Mouse (Mus musculus) intestine, embryonic 16.5 days (tissue): Measurements from ENCODE around the gene S100a8. TPM values are rescaled to one million over a fixed set of nuclear protein-coding genes. Genes with fewer than 3 reads are reported as not detected.

Experiments used
- ATAC-seq: fragments of 200-750 bp; cut with Nextera tagmentation; 2 replicates; pipeline ENCODE4 v1.8.0; 2017; ENCODE audit warnings: moderate TSS enrichment, moderate library complexity
- H3K27ac ChIP-seq: fragments of 300-500 bp; sonication (generic); 2 replicates; pipeline ENCODE4 v1.5.1; 2014; ENCODE audit warnings: mild to moderate bottlenecking, low read length
- H3K27me3 ChIP-seq: fragments of 300-500 bp; sonication (generic); replicated peaks from 2 replicates; pipeline ENCODE4 v1.6.1; 2014; ENCODE audit warnings: low read length, control low read depth, mixed read lengths; ENCODE audit not compliant: control insufficient read depth, insufficient read depth
- H3K36me3 ChIP-seq: fragments of 300-500 bp; sonication (generic); 2 replicates; pipeline ENCODE4 v1.6.1; 2014; ENCODE audit warnings: low read length, control low read depth; ENCODE audit not compliant: control insufficient read depth, insufficient read depth
- H3K4me1 ChIP-seq: fragments of 300-500 bp; sonication (generic); 2 replicates; pipeline ENCODE4 v1.6.1; 2014; ENCODE audit warnings: low read length, control low read depth, mixed read lengths; ENCODE audit not compliant: control insufficient read depth, insufficient read depth
- H3K4me2 ChIP-seq: fragments of 300-500 bp; sonication (generic); 2 replicates; pipeline ENCODE4 v1.6.1; 2014; ENCODE audit warnings: low read depth, low read length, control low read depth
- H3K4me3 ChIP-seq: fragments of 300-500 bp; sonication (generic); 2 replicates; pipeline ENCODE4 v1.5.1; 2014; ENCODE audit warnings: mild to moderate bottlenecking, low read length
- H3K9ac ChIP-seq: fragments of 300-500 bp; sonication (generic); 2 replicates; pipeline ENCODE4 v1.6.1; 2014; ENCODE audit warnings: low read depth, low read length
- H3K9me3 ChIP-seq: fragments of 300-500 bp; sonication (generic); 2 replicates; pipeline ENCODE4 v1.6.1; 2016; ENCODE audit warnings: low read length, control low read depth; ENCODE audit not compliant: control insufficient read depth
- WGBS: fragments of 180-500 bp; shearing (Covaris S2); extraction: QIAGEN DNeasy Blood & Tissue Kit; methylation state at CpG from one replicate; pipeline ENCODE4 v1.1.7; 2014; 5-methylcytosine and 5-hydroxymethylcytosine counted together
- polyA plus RNA-seq: library from polyadenylated mRNA; unstranded; fragments of >200 nt; fragmentation: Nextera tagmentation; extraction: Ambion mirVana; gene quantifications from 2 replicates; pipeline ENCODE4 v1.2.1, GENCODE M21; 2015

The S100a8 gene
- polyA plus RNA-seq, 1 experiment from 2014 or later: 30.6 TPM

DNA sequence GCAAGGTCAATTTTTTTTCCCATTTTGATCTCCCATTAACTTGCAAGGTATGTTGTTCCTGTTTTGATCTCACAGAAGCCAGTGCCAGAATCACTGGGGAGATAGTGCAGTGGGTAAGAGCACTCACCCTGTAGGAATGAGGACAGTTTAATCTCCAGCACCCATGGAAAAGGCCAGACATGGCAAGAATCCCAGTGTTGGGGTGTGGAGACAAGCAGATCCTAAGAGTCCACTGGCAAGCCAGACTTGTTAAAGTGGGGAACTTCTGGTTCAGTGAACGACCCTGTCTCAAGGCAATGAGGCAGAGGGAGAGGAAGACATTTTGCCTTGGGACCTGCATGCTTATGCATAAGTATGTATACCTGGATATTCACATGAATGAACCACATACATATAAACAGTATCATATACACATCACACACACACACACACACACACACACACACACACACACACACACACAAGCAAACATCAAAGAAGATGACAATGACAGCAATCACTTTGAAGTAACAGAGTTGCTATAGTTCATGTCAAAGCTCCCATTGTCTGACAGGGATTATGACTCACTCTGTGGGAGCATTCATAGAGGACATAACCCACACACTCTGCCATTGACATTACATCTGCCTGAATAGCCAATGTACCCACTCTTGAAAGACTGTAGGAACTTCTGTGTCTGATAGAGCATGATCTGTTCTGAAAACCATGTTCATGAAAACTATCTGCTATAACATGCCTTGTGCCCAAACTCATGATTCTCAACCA, 30.1 kb upstream of the S100a8 start:
- H3K4me2 ChIP-seq: no peak overlapping the region
- no peak overlapping the region for H3K27ac ChIP-seq
- no peak overlapping the region for H3K4me3 ChIP-seq
- no peaks in the 10 kb centered on the region for H3K4me1 ChIP-seq
- no peaks in the 10 kb centered on the region for H3K9me3 ChIP-seq
- 72% methylated on average over 1 of the region's 1 CpGs for WGBS
- H3K36me3 ChIP-seq: no peaks in the 10 kb centered on the region
- H3K9ac ChIP-seq: no peak overlapping the region
- H3K27me3 ChIP-seq: no peaks in the 10 kb centered on the region
- ATAC-seq: no peak

DNA sequence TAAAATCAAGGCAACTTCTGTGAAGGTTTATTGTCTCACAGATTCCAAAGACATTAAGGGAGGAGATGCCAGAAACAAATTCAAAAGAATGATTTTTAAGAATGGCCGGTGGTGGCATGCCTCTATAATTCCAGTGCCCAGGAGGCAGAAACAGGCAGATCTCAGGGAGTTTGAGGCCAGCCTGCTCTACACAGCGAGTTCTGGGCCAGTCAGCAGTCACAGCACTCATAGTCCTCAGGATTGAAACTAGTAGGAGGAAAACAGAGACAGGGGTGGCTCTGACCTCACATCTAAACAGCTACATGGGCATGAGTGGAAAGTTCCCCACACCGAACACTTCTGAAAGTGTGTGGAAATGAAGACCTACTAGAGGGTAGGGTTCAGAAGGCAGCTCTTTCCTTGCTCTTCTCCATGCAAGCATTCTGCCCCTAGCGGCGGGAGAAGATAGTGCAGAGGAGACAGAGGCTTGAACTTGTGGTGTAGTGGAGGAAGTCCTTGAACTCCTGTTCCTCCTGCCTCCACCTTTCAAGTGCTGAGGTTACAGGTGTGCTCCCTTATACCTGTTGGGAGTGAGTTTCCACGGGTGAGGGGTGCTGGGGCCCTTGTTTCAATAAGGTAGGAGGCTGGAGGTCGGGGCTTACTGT, 29.1 kb upstream of the S100a8 start:
- Histone ChIP-seq H3K36me3 (no peaks in the 10 kb centered on the region), H3K4me1 (no peaks in the 10 kb centered on the region), H3K4me2 (no peak overlapping the region), H3K9ac (no peak overlapping the region), H3K4me3 (no peak overlapping the region), H3K9me3 (no peaks in the 10 kb centered on the region), H3K27me3 (no peaks in the 10 kb centered on the region), H3K27ac (no peak overlapping the region)
- 50% methylated on average over 7 of the region's 7 CpGs for WGBS
- ATAC-seq: no peak

DNA sequence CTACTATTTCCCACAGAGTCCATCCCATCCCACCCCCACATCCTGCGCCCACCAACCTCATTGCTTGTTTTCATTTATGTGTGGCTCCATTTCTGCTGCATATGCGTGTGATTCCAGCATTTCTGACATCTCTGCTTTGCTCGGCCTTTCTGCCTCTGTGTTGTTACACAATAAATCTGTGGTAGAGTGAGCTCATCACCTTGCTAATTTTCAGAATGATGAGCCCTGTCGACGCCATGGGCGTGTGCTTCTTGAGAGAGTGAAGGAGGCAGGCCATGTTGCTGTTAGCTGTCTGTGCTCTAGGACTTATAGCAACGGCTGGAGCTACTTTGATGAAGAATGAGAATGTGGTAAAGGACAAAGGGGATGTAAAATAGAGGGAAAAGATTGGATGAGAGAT, 27.8 kb upstream of the S100a8 start:
- no peaks in the 10 kb centered on the region for H3K9me3 ChIP-seq
- WGBS: 79% methylated on average over 7 of the region's 7 CpGs
- no peak overlapping the region for H3K4me3 ChIP-seq
- no peak for ATAC-seq
- H3K36me3 ChIP-seq: no peaks in the 10 kb centered on the region
- H3K9ac ChIP-seq: no peak overlapping the region
- H3K4me1 ChIP-seq: no peaks in the 10 kb centered on the region
- no peaks in the 10 kb centered on the region for H3K27me3 ChIP-seq
- H3K4me2 ChIP-seq: no peak overlapping the region
- no peak overlapping the region for H3K27ac ChIP-seq

DNA sequence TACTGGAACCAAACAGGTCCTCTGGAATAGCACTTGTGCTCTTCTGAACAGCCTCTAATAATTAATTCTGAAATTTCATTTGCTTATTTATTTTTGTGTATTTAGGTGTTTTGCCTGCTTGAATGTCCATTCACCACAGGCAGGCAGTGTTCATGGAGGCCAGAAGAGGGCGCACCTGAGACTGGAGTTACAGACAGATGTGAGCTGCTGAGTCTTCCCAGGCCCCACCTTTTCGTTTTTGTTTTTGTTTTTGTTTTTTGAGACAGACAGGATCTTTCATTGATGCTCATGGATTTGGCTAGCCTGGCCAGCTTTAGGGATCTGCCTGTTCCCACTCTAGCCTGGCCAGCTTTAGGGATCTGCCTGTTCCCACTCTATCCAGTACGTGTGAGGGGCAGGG, 24.6 kb upstream of the S100a8 start:
- H3K4me1 ChIP-seq: no peaks in the 10 kb centered on the region
- H3K4me3 ChIP-seq: no peak overlapping the region
- no peak for ATAC-seq
- H3K27me3 ChIP-seq: no peaks in the 10 kb centered on the region
- 45% methylated on average over 3 of the region's 3 CpGs for WGBS
- no peak overlapping the region for H3K9ac ChIP-seq
- H3K4me2 ChIP-seq: no peak overlapping the region
- no peaks in the 10 kb centered on the region for H3K36me3 ChIP-seq
- H3K9me3 ChIP-seq: no peaks in the 10 kb centered on the region
- no peak overlapping the region for H3K27ac ChIP-seq

DNA sequence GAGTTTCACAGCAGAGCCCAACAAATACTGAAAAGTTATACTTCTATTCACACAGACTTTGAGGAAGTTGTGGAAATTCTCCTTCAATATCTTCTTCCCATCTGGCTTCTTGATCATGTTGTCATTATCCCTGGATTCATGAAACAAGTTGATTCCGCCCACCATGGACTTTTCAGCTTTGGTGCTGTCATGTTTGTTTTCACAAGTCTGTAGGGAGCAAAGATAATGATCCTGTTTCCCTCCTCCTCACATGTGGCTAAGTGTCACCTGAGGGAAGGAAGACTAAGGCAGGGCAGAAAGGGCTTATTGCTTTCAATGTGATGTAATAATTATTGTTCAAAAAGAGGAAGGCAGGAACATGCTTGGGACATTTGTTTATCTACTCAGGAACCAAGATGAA, 21.5 kb upstream of the S100a8 start:
- no peak overlapping the region for H3K9ac ChIP-seq
- ATAC-seq: no peak
- 81% methylated on average over 1 of the region's 1 CpGs for WGBS
- no peak overlapping the region for H3K4me2 ChIP-seq
- no peaks in the 10 kb centered on the region for H3K9me3 ChIP-seq
- no peaks in the 10 kb centered on the region for H3K36me3 ChIP-seq
- no peaks in the 10 kb centered on the region for H3K27me3 ChIP-seq
- H3K27ac ChIP-seq: no peak overlapping the region
- no peaks in the 10 kb centered on the region for H3K4me1 ChIP-seq
- H3K4me3 ChIP-seq: no peak overlapping the region

DNA sequence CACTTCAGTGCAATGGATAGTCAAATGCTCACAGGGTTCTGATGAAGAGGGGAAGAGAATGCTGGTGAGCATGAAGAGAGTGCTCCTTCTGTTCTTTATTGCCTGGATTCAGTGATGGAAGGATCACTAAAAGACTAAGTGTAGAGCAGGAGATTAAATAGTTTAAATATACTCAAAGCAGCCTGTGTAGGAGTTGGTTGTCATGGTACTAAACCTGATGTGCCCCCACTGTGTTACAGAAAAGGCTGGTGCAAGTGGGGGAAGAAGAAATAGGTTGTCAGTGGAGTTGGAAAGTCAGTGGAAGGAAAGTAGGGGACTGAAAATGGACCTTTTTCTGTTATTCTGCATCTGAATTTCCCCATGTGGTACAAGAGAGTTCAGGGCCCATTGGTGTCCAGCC, 19.8 kb upstream of the S100a8 start:
- Histone ChIP-seq H3K36me3 (no peaks in the 10 kb centered on the region), H3K9ac (no peak overlapping the region), H3K4me3 (no peak overlapping the region), H3K4me2 (no peak overlapping the region), H3K27me3 (no peaks in the 10 kb centered on the region; the same call in 1 of the 2 replicates), H3K4me1 (no peaks in the 10 kb centered on the region), H3K9me3 (no peaks in the 10 kb centered on the region), H3K27ac (no peak overlapping the region)
- no peak for ATAC-seq

DNA sequence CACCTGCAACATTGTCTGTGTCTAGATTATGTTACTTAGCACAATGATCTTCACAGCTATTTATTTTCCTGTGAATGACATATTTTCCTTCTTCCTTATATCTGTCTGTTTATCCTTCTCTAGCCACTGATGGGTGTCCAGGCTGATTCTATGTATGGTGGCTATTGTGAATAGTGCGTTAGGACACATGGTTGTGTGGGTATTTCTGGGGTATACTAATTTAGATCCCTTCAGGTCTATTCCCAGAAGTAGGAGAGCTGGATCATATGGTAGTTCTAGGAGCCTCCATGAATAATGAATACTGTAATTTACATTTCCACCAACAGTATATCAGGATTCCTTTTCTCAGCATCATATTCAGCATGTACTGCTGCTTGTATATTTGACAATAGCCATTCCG, 18.9 kb upstream of the S100a8 start:
- no peak for ATAC-seq
- Histone ChIP-seq H3K4me3 (no peak overlapping the region), H3K36me3 (no peaks in the 10 kb centered on the region), H3K4me1 (no peaks in the 10 kb centered on the region), H3K27me3 (no peaks in the 10 kb centered on the region; the same call in 1 of the 2 replicates), H3K27ac (no peak overlapping the region), H3K4me2 (no peak overlapping the region), H3K9me3 (no peaks in the 10 kb centered on the region), H3K9ac (no peak overlapping the region)
- WGBS: 90% methylated on average over 2 of the region's 2 CpGs

DNA sequence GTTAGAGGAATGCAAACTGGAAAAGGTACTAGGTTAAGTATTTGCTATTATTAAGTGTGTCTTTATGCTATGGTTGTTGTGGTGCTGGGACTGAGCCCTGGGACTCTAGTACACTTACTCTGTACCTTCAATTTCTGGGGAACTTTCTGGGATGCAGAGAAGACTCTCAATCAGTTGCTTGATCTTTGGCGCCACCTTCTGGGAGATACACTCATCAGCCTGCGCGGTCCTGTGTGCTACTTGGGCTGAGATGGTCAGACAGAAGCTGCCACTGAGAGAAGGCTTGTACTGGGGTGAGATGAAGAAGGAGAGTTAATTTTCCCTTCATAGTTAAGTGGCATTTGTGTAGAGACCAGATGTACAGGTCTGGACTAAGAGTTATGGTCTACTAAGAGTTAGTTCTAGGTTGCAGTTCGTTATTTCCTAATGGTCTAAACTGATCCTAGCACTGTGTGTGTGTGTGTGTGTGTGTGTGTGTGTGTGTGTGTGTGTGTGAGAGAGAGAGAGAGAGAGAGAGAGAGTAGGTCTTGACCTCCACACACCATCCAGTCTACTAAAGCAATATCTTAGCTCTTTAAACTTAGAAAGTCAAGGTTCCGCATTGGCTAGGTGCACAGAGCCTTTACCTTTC, 15.8 kb upstream of the S100a8 start:
- no peaks in the 10 kb centered on the region; the same call in 1 of the 2 replicates for H3K27me3 ChIP-seq
- H3K36me3 ChIP-seq: no peaks in the 10 kb centered on the region
- peak; percentile 78 for ATAC-seq
- no peak overlapping the region for H3K27ac ChIP-seq
- no peak overlapping the region for H3K4me3 ChIP-seq
- H3K9ac ChIP-seq: no peak overlapping the region
- no peaks in the 10 kb centered on the region for H3K9me3 ChIP-seq
- 36% methylated on average over 5 of the region's 5 CpGs for WGBS
- H3K4me2 ChIP-seq: no peak overlapping the region
- no peaks in the 10 kb centered on the region for H3K4me1 ChIP-seq

DNA sequence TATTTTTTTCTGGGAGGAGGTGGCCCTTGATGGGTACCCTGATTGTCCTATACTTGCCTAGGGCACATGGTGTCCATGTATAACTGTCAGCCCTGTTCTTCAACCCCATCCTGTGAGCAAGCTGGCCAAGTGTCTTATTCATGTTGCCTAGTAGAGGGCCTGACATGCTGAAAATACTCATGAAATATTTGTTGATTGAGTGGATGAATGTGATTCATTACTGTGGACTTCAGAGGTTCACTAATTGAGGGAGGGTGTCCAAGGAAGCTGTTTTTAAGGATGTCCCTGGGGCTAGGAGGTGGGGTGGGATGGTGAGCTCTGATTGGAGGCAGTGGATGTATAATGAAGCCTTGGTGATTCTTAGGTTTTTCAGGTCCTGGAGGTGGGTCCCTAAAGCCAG, 15.1 kb upstream of the S100a8 start, which contains the start of gene S100a7a:
Gene S100a7a (plus strand): TSS at position 301 of the 400 bp plus-strand sequence.
- no peak within 1 kb of the TSS for H3K4me3 ChIP-seq
- no peak for ATAC-seq
- H3K9ac ChIP-seq: no peak within 1 kb of the TSS
- H3K36me3 ChIP-seq: no peaks in the 10 kb centered on the region
- H3K9me3 ChIP-seq: no peaks in the 10 kb centered on the region
- H3K4me1 ChIP-seq: no peaks in the 10 kb centered on the region
- no peak within 1 kb of the TSS for H3K4me2 ChIP-seq
- no peaks in the 10 kb centered on the region; the same call in 1 of the 2 replicates for H3K27me3 ChIP-seq
- no peak within 1 kb of the TSS for H3K27ac ChIP-seq
